Mouse (Mus musculus) fat pad, adult 2 months (tissue): Measurements from ENCODE around the gene Aldh1b1.

Experiments used
- DNase-seq: peaks from one replicate; pipeline ENCODE4 v3.0.0-alpha.2; 2011; ENCODE audit warnings: low read depth, low spot score; ENCODE audit errors: extremely low read depth

The Aldh1b1 gene

DNA sequence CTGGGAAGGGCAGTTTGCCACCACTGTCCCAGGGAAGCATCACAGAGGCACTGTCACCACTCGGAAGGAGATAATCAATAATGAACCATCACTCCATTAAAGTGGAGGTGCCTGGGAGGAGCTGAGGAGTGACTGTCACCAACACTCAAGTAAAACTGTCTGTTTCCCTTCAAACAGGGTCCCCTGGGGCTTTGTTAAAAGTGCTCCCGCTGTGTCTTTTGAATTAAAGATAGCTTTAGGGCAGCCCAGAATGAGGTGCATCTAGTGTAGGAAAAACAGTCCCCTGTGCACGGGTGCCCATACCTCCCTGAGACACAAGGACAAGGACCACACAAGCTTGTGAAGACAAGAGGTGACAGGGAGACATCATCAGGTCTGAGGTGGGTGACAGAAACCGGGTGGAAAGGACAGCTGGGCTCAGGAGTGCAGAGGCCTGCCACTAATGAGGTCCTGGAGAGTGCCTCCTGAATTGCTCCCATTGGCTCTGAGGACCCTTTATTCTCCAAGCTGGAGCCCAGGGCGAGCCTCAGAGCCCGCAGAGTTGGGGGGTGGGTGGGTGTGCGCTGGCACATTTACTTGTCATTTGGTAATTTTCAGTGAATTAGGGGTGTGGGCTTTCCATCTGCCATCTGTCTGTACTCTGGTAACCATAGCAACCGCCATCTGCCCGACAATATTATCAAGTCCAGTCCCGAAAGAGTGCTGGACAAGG is 25.4 kb downstream of the Aldh1b1 start:
- no peak for DNase-seq

DNA sequence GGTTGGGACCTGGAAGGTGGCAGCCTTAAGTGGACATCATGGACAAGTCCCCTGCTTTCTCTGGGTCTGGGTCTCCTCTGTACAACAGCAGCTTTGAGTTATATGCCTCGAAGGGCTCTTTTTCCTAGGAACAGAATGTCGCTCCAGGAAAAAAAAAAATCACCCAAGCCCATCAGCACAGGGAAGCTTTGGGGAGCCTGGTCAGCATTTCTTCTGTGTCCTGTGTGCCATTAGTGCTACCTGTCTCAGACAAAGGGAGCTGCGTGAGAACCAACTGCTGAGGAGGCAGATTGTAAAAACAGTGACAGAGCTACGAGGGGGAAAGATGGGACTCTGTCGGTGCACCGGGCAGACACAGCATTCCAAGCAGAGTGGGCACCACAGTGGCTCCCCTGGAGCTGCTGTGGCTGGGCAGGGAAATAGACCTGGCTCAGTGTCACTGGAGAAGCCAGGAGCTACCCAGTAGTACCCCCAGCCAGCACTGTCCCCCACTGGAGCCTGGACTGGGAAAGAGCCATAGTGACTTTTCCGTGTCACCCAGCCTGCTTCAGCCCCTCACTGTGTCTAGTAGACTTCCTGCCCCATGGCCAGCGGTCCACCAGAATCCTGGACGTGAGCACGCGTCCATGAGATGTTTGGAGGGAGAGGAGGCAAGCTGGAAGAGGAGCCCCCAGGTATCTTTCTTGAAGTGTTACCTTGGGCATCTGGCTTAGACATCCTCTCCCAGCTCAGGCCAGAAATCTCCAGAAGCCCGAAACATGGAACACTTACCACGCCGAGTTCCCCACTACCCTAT is 26.1 kb downstream of the Aldh1b1 start:
- DNase-seq, result no peak

DNA sequence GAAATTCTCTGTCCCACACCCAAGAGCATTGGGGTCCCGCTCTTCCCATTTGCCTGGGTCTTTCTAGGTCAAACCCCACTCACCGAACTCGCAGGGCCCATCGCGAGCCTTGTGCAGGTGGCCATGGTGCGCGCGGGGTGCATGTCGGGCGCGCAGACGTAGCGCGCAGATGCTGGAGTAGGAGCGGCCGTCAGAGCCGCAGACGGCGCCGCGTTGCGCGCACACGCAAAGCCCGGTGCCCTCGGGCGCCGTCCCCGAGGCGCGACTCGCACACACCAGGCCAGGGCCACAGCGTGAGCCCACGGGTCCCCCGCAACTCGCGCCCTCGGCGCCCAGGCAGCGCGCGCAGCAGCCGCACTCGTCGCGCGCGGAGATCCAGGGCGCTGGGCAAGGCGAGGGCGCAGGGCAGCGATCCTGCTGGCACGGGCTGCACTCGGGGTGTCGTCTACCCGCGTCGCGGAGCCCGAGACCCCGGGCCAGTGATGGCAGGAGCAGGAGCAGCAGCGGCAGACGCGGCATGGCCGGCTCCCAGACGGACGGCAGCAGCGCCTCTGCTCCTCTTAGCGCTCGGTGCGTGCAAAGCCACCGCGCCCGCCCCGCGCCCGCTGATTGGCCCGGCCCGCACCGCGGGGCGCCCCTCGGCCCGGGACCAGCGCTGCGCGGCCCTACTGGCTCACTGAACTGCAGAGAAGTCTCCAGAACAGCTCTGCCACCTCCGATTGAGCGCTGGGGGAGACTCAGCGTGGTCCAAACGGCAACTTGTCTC is 27.6 kb downstream of the Aldh1b1 start, which contains the start of gene Igfbpl1:
Gene Igfbpl1, minus strand, starts transcription at position 649 of the 766 bp plus-strand sequence.
- no peak for DNase-seq

DNA sequence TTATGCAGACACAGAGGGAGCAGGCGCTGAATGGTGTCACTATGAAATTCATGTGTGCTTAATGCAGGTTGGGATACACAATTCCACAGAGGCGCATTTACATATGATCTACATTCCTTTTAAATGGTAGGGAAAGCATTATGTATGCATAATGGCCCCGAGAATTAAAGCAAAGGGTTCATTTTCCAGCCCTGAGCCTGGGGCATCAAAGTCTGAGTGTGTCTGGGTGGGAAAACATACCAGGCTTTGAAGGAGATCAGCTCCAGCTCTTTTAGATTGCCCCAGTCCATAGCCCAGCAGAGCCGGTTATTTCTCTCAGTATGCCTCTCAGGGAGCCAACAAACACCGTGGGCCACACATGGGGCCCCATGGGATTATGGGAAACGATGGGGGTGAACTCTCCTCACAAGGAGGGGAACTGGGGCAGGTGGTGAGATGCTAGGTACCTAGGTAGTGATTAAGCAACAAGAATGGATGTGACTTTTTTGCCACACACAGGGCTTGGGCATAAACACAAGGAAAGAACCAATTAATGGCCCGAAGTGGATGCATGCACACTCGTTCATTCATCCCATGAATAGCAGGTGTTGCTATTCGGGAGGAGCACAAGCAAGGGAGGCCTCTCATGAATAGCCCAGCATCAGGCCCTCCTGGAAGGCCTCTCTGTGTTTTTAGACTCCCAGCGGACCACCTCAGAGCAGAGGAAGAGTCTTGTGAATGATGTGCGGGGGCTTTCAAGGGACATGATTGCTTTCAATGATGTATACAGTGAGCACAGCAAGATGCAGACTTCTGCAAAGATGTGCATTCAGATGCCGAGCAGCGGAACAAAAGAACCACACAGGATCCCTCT is 31.3 kb downstream of the Aldh1b1 start:
- DNase-seq, result no peak

DNA sequence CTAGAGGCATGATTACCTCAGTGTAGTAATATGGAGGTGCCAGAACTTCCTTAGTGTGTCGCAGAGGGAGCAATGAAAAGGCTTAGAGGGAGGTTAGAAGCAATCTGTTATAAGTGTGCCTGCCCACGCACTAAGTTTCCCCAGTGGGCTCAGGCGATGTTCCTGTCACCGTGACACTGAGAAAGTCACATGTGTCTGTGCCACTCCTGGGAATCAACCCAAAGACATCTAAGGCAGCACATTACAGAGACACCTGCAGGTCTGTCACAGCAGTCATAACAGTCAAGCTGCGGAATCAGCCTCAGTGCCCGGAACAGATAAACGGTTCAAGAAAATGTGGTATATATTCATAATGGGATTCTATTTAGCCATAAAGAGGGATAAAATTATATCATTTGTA is 33.2 kb downstream of the Aldh1b1 start:
- no peak for DNase-seq

DNA sequence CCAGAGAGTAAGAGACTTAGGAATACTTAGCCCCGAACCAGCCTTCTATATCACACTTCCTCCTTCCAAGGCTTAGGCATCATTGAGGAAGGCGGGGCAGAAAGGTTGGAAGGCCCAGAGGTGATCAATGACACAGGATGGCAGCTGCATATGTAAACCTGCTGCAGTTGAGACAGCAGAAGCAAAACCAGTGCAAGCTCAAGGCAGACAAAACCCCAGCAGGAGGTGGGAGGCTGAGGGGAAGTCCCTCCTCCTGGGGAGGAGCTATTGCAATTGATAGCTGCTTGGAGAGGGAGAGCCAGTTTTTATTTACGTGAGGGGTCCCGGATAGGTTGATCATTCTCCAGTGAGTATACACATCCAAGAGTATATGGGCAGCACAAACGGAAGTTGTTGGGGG is 34.6 kb downstream of the Aldh1b1 start:
- no peak for DNase-seq

DNA sequence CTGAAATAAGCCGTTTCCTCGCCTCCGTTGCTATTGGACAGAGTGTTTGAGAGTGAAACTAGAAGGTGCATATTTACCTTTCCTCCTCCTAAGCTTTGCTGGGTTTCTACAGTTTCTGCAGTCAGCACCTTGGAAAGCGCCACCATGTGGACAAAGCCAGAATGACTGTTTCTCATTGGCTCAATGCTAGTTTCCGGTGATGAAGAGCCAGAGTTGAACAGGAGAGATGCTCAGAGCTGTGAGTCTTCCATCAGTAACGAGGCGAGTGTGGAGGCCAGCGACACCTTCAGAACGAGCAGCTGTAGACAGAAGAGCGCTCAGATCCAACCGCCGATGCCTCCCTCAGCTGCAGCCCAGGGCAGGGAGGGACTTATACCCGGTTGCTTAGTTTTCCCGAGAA is 45.5 kb downstream of the Aldh1b1 start:
- no peak for DNase-seq

DNA sequence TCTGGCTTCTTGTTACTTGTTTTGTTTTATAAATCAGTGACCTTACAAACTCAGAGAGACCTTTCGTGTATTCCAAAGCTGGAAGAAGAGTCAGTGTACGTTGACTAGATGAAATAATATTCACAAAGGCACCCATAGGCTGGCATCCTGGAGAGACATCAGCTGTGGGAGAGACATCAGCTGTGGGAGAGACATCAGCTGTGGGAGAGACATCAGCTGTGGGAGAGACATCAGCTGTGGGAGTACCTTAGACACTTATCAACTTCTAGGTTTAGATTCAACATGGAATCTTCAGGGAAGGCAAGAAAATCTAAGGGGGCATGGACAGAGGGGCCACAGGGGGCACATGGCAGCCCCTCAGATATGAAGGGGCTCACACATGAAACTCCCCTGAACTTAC is 47.4 kb downstream of the Aldh1b1 start:
- DNase-seq, result no peak

DNA sequence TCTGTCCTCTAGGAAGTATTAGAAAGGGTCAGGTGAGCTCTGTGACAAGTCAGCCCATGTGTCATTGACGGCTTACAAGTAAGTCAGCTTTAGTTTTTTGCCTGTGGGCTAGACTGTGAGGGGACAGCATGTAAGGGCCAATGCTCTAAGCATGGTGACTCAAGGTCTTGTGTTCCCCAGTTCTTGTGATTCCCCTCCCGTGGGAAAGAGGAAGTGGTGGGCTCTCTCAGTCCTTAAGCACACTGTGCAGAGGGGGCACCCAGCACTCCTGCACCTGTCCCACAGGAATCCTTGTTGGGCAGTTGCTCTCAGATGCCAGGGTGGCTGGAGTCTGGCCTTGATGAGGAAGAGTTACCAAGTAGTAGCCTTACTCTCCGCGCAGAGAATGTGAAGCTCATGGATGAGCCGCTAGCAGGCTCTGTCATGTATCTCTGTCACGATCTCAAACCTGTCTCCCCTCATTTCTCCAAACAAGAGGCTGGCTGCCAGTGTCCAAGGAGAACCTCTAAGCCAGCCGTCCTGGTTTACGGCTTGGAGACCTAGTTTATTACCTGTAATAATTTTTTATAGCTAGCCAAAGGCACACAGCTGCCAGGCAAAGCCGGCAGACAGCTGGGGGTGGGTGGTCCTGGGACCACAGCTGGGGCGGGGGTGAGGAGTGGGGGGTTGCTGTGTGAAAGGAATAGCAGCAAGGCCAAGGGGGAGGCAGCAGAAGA is 49.4 kb downstream of the Aldh1b1 start, which contains the start of gene Stra6l:
Gene Stra6l, plus strand, starts transcription at position 556 of the 716 bp plus-strand sequence.
- DNase-seq, result no peak

DNA sequence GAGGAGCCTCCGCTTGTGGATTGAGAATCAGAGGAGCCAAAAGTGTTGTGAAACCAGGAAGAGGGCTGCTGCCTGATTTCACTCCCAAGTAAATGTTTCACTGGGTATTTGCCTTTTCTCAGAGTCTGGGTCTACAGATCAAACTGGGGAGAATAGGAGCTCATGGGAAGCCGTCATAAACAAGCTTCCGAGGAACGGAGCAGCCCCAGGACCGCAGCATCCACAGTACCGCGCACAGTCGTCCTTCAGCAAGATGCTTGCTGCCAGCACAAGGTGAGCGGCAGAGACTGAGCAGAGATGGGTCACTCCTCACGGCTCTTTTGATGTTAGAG is 50.0 kb downstream of the Aldh1b1 start:
- DNase-seq, result no peak

DNA sequence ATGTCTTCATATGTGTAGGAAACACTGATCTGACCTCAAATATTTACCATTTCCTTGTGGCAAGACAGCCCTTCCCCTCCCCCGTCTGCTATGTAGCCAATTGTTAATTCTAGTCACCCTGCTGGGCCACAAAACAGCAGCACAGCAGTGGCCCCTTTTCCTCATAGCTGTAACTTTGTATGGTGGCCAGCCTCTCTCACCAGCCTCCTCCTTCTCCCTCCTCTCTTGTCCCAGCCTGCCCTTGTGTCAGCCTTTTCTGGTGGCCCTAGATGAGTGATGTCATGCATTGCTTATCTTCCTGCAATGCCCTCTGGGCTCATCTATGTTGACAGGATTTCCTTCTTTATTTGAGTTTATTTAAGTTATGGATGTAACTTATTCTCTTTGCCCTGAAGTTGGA is 50.6 kb downstream of the Aldh1b1 start:
- DNase-seq, result no peak

DNA sequence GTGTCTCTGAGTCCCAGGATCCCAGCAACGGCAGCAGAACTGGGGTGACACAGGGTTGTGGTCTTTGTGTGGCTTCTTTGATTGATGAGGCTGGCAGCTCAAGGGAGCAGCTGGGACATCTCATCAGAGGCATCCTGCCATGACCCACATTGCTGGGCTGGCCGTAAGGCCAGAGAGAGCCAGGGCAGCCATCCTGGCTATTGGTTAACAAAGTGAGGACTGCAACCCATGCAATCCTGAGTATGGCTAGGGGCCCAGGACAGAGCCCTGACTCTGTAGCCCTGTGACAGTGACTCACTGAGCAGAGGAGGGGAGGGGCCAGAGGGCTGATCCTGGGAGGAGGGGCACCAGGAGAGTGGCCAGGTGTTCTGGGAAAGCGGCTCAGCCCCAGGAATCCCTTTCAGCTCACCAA is 52.8 kb downstream of the Aldh1b1 start:
- DNase-seq, result no peak

DNA sequence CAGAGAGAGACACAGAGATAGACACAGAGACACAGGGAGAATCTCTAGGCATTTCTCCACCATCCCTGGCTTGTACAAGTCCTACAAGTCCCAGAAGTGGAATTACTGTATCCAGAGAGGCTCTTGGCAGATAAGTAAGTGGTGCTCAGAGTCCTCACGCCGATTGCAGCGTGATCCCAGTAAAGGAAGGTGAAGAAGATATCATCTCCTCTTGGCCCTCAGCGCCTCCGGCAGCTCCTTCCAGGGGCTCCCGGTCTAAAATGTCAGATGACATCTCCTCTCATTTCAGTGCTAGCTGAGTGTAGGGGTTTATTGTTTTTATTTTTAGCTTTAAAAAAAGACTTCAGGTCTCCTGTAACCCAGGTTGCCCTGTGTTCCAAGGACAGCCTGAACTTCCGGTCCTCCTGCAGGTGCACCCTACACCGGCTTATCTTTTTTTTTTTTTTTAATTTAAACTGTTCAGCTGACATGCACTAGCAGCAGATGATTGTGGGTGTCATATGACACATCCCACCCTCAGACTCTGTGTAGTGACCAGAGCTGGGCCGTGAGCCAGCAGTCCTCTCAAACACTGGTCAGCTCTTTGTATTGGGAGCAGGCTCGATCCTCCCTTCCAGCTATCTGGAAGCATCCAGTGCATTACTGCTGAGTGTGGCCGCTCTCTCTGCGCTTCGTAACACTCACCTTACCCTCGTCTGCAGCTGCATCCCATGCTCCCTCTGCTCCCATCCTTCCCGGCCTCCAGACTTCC is 54.8 kb downstream of the Aldh1b1 start:
- DNase-seq, result no peak
